Mouse (Mus musculus) gastrocnemius, postnatal 14 days (tissue): ENCODE measurements around the gene Cd38. TPM values are rescaled to one million over a fixed set of nuclear protein-coding genes. Genes with fewer than 3 reads are reported as not detected.

Experiments used
- DNase-seq: peaks from one replicate; pipeline ENCODE4 v3.0.0; 2021; ENCODE audit warnings: mixed read lengths
- intact Hi-C: fragments of 180-260 bp; cut with DNase I; formaldehyde crosslinking; loops from one replicate; pipeline ENCODE4 v1.15.1; 2025; ENCODE audit warnings: low total_unique reads
- long read RNA-seq, 2 experiments: library from polyadenylated mRNA; stranded (forward); transcript quantifications; one replicate each; pipeline ENCODE4 v2.0.0; 2021
- total RNA-seq, 2 experiments: library from RNA; stranded (reverse); gene quantifications; 2 replicates each; pipeline ENCODE4 v1.2.3; 2021

The Cd38 gene
- total RNA-seq, result 1 to 10 TPM; 5.6 to 6.2 TPM
- long read RNA-seq, experiment 1, transcript Cd38-201 (8 exons, 3,270 nt), result major isoform, 7 of 8 reads
- long read RNA-seq, experiment 1, partial matches to known transcripts, result 0 of 8 reads
- long read RNA-seq, experiment 1, other reads (novel, unspliced or antisense), result 1 of 8 reads
- long read RNA-seq, experiment 2, transcript Cd38-201 (8 exons, 3,270 nt), result major isoform, 10 of 12 reads
- long read RNA-seq, experiment 2, partial matches to known transcripts, result 0 of 12 reads
- long read RNA-seq, experiment 2, other reads (novel, unspliced or antisense), result 2 of 12 reads

DNA sequence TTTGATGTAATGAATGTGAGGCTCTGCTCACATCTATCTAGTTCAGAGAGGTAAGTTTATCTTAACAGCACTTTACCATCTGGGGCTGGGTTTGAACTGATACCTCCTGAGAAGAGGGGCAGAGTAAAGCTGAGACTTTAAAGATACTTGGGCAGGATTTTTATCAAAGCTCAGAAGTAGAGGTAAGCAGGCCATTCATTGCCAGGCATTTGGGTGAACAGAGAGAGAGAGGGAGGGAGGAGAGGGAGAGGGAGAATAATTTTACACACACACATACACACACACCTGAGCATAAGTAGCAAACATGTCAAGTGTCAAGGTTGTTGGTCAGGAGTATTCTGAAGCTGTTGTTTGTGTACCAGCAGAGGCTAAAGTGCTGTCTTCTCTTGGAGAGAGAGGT is at the start of gene Cd38:
TSS of gene Cd38 (plus strand) at position 301 of the 400 bp plus-strand sequence.
- DNase-seq, result no peak
- intact Hi-C loops, result no loop called here

DNA sequence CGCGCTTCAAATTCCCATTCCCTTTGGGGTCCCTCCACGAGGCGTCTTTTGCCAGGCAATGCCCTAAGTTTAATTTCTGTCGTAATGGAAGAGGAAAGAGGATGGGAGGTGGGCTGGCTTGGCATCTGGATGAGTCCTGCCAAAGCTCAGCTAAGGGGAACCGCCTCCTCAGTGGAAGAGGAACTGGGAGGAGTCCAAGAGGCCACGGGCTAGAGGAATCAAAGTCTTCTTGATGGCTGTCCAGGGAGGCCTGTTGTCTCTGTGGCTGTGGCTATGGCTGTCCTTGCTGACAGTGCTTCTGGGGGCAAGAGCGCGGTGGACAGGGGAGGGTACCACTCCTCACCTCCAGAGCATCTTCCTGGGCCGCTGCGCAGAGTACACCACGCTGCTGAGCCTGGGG is 49.7 kb upstream of the Cd38 start, which contains the start of gene Bst1:
TSS of gene Bst1 (plus strand) at position 191 of the 400 bp plus-strand sequence.
- DNase-seq, result no peak
- intact Hi-C loops, result no loop called here

- intact Hi-C loops, result no loop called here
- DNase-seq, result no peak
Measured at GRCm38 (mm10) chr5:43820785-43821184, 47.6 kb upstream of the Cd38 start.

- intact Hi-C loops, result no loop called here
- no peak for DNase-seq
Measured at GRCm38 (mm10) chr5:43821538-43821937, 46.8 kb upstream of the Cd38 start, which contains the start of gene Fbxl5. Gene Fbxl5 (minus strand): TSS chr5:43821638.

DNA sequence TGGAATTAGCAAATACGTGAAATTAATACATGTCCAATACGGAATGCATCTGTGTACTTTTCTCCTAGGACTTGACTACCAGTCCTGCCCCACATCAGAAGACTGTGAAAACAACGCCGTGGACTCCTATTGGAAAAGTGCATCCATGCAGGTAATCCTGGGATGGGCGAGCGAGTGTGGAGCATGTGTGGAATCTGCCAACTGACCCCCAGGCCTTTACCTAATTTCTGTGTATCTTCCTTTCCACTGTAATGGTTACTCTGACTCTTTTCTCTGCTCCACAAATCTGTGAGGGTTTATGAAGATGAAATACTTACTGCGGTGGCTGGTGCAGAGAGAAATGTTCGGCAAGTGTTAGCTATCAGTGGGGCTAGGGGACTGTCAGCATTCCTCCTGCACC is 46.2 kb upstream of the Cd38 start:
- intact Hi-C loops, result no loop called here
- DNase-seq, result no peak

DNA sequence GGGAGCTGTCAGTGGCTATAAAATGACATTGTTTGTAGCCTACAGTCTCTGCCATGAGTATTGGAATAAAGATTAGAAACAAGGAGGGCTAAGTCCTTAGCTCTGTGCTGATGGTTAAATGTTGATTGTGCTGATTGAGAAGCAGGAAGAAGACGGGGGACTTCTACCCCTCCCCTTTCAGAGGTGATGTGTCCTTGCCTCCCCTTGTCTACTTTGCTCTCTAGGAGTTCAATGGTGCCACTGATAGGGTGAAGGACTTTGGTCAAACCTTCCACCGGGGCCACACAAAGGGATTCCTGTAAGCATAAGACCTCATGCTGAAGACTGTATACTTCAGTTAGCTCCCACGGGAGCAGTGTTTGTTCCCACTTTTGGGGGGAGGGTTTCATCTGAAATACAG is 45.5 kb upstream of the Cd38 start:
- intact Hi-C loops, result no loop called here

DNA sequence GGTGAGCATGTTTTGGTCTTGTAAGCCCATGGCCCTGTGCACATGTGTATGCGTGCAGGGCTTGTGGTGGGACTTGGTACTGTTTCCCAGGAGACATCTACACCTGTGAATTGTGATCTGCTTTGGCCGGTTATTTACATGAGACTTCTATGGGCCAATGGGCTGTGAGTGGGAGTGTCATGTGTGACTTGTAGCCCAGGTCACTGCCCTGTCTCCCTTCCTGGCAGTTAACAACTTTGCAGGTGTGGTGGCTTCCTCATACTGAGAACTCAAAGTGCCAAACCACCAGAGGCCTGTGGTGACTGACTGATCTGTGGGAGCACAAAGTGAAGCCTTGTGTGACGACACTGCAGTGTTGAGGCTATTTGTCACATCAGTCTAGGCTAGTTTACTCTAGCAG is 43.8 kb upstream of the Cd38 start:
- intact Hi-C loops, result no loop called here
- DNase-seq, result no peak

More for the DNA sequence above, 45.5 kb upstream of the Cd38 start:
- DNase-seq, result no peak

DNA sequence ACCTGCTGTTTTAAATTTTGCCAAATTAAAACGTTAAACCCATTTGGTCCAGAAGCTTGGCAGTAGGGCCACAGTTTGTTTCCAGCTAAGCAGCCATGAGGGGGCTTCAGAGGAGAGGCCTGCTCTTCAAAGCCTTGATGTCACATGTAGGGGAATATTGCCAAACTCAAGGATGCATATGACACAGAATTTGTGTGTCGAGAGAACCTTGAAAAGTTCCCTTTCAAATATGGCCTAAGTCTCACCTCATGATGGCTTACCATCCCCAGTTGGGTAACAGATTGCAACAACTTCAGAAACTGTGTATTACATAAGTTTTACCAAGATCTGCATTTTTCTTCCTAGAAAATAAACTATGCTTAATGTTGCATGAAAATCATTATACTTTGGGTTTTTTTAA is 41.5 kb upstream of the Cd38 start:
- intact Hi-C loops, result no loop called here
- no peak for DNase-seq

- no peak for DNase-seq
- intact Hi-C loops, result no loop called here
Measured at GRCm38 (mm10) chr5:43827366-43827765, 41.0 kb upstream of the Cd38 start.

DNA sequence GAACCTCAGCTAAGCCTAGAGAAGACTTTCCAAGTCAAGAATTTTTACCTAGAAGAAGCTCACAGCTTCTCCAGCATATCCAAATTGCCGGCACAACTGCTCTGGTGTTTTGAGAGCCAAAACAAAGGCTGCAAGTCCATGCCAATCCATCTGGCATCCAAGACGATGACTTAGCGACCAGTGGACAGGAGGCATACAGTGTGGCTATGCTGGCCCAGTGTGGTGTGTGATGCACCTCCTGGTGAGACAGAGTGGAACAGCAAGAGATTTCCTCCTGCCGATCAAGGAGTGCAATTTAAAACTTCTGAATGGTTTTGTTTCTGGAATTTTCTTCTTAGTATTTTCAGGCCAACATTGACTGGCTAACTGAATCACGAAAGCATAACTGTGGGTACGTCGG is 31.8 kb upstream of the Cd38 start:
- no peak for DNase-seq
- intact Hi-C loops, result loop anchor here (5.0 kb wide), 1 partner anchor 151 kb away; no protein-coding TSS in a partner anchor

DNA sequence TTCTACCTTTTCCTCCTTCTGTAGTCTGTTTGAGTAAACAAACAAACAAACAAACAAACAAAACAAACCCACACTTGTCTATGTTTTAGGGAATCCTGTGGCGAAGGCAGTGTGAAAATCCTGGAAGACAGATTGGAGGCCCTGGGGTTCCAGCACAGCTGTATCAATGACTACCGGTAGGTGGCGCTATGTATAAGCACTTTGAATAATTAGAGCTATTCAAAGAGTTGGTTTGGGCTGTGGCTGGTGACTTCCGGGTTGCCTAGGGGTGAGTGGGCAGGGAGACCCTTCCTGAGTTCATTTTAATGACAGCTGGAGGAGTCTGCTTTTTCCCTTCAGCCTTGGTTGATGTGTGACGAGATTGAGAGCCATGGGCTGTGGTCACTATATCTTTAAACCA is 31.0 kb upstream of the Cd38 start:
- DNase-seq, result peak; percentile 32
- intact Hi-C loops, result loop anchor here (5.0 kb wide), 1 partner anchor 150 kb away; no protein-coding TSS in a partner anchor

DNA sequence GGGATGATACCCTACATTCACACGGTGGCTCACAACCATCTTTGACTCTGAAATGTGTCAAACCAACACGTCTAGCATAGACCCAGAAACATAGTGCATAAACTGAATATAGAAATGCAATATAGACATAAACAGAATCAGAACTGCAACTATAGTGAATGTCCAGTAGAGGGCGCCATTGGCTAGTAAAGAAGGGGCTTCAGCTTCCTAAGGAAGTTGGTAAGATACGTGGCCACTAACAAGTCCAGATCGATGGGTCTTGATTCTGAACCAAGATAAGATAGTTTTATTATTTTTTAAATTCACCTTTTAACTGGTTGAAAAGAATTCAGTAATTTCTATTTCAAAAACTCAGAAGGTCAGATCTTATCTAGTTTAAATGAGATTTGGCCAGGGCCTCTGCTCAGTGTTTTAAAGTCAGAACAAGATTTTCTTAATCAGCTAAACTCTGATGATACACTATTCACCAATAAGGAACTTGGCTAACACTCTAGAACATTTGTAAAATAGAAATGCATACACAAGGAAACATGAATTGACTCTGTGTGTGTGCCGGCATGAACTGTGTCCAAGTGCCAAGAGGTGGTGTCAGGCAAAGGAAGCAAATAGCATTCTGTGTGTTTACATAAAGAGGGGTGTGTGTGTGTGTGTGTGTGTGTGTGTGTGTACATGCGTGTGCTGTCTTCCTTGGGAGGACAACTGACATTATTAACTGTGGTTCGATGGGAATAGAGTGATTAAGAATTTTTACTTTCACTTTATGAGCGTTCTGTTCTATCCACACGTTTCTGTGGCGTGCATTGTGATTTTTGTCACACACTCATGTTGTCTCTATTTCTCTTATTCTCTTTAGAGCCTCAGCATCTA is 27.0 kb upstream of the Cd38 start:
- intact Hi-C loops, result no loop called here
- peak; percentile 29 for DNase-seq

GRCm38 (mm10) chr5:43842011-43842285 is 26.4 kb upstream of the Cd38 start:
- DNase-seq, result no peak
- intact Hi-C loops, result no loop called here

DNA sequence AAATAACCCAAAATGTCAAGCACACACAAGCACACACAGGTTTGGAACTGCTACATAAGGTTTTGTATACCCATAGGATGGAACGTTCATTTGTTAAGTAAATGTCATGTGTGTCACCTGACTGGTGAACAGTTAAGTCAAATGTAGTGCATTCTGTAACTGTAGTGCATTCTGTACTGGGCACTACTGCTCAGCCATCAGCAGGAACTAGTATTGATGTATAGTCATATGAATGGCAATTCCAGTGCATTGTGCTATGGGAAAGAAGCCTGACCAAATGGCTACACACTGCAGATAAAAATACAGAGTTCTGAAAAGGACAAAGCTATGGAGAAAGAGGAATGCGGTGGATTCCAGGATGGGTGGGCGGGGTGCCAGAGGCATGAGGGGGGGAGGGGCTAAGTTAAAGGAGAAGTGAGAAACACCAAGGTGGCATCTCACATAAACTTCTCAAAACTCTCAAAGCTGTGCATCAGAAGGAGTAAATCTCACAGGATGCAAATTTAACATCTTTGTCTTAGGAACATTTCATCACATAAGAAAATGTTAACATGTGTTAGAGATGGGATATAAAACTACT is 25.7 kb upstream of the Cd38 start:
- intact Hi-C loops, result no loop called here
- no peak for DNase-seq

DNA sequence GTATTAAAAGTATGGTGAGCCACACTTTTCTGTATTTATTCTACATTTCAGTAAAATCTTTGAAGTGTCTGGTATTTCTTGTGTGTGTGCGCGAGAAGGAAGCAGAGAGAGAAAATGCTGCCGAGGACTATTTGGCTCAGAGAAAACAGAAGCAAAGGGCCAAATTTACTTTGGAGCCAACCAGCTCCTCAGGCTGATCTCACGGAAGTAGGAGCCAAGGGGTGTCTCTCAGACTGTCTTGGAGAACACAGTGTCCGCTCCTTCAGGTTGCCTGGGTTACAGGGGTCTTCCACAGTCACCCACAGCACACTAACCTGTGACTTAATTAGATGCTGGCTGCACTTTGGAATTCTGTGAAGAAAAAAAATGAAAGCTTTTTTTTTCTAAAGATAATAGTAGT is 23.3 kb upstream of the Cd38 start:
- no peak for DNase-seq
- intact Hi-C loops, result no loop called here

DNA sequence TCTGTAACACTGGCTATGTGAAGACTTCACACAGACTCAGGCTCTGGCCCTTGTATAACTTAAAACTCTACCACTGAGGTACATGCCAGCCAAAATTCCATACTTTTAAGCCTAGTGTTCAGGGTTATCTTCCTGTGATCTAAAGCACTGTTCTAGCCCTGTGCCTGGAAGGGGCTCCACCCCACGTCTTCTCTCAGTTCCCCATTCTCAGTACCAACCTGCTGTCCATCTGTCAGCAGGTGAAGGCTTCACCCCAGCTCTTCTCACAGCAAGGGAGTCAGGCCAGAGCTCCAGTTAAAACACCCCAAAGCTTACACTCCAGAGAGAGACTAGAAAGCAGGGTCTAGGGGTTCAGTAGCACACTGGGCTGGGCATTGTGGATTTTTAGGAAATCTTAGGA is 22.7 kb upstream of the Cd38 start:
- intact Hi-C loops, result no loop called here
- DNase-seq, result no peak

GRCm38 (mm10) chr5:43846227-43846626 is 22.1 kb upstream of the Cd38 start:
- DNase-seq, result no peak
- intact Hi-C loops, result no loop called here

GRCm38 (mm10) chr5:43847555-43847954 is 20.8 kb upstream of the Cd38 start:
- intact Hi-C loops, result no loop called here
- DNase-seq, result no peak

- intact Hi-C loops, result no loop called here
- DNase-seq, result no peak
Measured at GRCm38 (mm10) chr5:43848275-43848674, 20.1 kb upstream of the Cd38 start.

DNA sequence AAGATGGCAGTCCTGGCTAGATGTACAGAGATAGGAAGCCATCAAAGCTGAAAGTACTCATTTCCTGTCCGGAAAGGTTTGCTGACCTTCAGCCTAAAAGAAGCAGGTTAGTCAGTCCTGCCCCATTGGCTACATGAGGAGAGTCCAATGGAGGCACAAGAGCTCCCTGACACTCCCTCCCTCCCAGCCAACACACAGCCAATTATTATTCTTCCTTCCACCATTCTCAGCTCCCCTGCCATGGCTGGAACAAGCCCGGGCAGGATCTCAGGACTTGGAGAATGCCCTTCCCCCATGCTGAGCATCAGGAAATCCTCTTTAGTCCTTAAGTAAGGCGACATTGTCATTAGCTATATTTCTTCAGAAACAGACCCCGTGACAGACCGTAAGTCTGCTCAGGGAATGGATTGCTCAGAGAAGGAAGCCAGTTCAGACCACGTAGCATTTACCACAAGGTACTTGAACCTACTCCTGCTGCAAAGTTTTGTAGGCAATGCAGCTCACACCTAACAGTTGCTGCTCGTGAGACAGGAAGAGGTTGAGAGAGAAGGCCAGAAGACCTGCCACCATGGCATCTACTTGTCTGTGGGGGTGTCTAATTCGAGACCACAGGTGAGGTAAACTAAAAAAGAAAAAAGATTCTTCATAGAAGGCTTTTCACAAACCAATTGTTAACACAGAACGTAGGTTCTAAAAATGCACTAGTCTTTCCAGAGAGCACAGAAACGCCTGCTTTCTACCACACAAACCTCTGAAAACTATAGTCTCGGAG is 15.1 kb upstream of the Cd38 start:
- intact Hi-C loops, result no loop called here
- no peak for DNase-seq
